Mouse (Mus musculus) kidney, adult 18-20 months (tissue): ENCODE data around the gene Btbd9.

Experiments
- DNase-seq: peaks from one replicate; pipeline ENCODE4 v3.0.0; 2021

Gene Btbd9

GRCm38 (mm10) chr17:30231483-30231882 is 344.8 kb downstream of the Btbd9 start:
- DNase-seq, result no peak

DNA sequence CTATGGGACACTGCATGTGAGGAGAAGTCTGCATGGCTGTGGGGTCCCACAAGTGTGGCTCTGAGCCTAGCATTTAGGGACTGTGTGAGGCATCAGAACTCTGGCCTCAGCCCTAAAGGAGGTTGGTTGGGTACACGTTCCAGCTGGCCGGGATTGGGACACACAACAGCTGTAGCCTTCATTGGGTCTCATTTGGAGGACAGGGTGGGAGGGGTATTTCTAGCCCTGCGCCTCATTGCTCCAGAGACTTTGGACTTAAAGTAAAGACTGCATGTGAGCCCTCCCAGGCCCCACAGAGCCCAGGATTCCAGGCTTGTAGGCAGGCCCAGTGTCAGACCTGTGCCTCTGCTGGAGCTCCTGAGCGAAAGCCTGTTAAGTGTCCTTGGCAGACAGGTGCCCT is 345.9 kb downstream of the Btbd9 start:
- no peak for DNase-seq

GRCm38 (mm10) chr17:30228439-30229215 is 347.7 kb downstream of the Btbd9 start:
- no peak for DNase-seq

DNA sequence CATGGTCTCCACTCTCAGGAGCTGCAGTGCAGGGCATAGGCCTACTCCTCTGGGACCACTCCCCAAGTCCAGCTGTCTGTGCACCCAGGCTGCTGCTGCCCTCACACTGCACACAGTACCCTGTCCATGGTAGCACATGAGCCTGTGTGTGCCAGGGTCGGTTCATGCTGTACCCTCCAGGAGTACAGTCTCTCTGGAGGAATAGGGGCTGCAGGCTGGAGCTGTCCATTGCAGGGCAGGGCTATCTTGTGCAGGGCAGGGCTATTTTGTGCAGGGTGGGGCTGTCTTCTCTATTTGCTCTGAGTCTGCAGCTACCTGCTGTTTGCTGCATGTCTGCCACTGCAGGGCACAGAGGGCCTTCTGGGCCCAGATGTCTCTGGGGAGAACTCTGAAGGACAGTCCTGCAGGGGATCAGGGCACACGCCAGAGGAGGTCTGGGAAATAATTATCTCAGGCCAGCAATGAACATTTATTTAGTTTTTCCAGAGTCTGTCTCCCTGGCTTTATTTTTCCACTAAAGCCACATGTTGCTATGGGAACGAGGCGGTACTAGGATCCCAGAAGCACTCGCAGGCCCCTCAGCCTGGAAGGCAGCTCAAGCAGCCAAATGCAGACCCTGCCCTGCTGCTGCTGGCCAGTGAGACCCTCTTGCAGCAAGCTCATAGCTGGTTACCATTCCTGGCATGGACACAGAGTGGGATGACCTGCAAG is 351.1 kb downstream of the Btbd9 start:
- no peak for DNase-seq

GRCm38 (mm10) chr17:30222837-30223236 is 353.5 kb downstream of the Btbd9 start:
- no peak for DNase-seq

GRCm38 (mm10) chr17:30222361-30222760 is 353.9 kb downstream of the Btbd9 start:
- DNase-seq, result no peak

DNA sequence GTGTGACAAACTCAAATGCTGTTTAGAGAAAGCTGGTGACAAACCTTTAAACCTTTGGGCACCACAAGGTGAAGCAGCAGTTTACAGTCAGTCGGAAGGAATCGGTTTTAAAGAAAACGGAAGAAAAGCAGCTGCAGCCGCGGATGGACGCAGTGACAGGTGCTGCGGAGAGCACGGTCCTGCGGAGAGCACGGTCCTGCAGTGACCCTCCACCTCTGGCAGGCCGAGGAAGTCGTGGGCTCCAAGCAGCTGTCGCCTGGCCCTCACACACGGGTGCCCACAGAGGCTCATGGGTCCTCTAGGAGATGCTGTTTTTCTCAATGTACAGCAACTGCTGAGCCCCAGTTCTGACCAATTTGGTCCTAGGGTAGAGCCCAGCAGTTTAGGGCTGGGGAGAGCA is 354.6 kb downstream of the Btbd9 start:
- DNase-seq, result no peak

DNA sequence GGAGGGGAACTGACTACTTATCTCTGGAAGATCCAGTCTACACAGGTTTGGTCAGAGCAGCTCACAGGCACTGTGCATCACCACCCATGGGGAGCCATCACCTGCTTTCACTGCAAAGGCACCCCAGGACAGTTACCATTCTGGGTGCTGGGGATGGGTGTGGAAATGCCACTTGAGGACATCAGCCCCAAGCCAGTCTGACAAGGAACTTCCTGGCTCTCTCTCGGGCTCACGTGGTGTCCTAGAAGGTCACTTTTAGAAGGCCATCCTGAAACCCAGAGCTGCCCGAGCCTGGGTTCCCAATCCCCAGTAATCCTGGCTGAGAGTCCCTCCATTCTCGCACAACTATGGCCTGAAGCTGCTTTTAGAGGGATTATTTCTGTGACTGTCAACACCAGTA is 360.5 kb downstream of the Btbd9 start:
- DNase-seq, result no peak

DNA sequence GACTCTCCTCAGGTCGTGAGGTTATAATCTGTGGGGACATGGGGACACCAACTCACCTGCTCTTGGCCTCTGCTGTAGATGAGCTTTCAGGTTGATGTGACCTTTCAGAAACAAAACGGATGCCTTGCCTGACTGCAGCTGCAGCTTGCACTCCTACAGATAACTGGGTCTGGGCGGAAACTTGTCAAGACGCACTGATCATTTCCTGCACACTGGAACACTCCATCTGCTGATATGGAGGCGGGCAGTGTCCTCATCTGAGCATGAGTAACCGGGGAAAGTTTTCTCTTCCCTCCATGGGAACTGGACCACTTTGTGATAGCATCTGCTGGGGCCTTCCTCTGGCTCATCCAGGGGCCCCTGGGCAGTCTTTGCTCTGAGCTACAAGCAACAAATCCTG is 361.9 kb downstream of the Btbd9 start:
- DNase-seq, result no peak

- DNase-seq, result no peak
These were observed 362.9 kb downstream of the Btbd9 start for GRCm38 (mm10) chr17:30213371-30213770.

DNA sequence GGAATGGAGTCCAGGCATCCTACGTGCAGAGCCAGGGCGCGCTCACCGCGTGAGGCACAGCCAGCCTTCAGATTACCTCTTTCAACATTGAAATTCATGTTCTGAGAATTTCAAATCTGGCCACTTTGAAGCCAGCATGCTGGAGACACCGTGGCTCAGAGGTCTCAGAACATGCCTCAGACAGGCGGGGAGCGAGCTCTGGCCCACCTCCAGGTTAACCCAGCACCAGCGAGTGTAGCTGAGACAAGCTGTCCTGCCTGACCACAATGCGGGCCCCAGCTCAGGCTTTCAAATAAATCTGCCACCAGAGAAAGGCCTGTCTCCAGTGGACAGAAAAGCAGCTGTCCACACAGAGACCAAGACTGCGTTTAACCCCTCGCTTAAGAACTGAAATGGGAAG is 363.6 kb downstream of the Btbd9 start:
- DNase-seq, result no peak

GRCm38 (mm10) chr17:30210936-30211335 is 365.4 kb downstream of the Btbd9 start:
- peak; percentile 45 for DNase-seq

DNA sequence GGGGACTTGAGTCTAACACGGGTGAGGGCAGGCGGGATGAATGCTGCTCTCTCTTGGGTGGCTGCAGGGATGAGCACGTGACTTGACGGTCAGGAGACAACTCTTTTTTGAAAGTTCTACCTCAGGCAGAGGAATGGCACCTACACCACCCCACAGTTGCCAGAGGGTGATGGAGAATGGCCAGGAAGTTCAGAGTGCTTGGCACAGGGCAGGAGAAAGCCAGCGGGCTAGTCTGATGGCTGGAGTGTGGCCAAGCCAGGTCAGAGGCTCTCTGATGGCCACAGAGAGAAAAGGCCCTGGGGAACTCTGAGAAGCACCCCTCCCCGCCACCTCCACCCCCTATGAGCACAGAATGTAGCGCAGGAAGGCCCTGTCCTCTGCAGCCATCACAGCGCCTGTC is 366.0 kb downstream of the Btbd9 start:
- DNase-seq, result no peak

- DNase-seq, result no peak
These were observed 371.0 kb downstream of the Btbd9 start for GRCm38 (mm10) chr17:30205062-30205825.

- DNase-seq, result no peak
These were observed 376.0 kb downstream of the Btbd9 start for GRCm38 (mm10) chr17:30200283-30200682.

GRCm38 (mm10) chr17:30199374-30200247 is 376.7 kb downstream of the Btbd9 start:
- no peak for DNase-seq

DNA sequence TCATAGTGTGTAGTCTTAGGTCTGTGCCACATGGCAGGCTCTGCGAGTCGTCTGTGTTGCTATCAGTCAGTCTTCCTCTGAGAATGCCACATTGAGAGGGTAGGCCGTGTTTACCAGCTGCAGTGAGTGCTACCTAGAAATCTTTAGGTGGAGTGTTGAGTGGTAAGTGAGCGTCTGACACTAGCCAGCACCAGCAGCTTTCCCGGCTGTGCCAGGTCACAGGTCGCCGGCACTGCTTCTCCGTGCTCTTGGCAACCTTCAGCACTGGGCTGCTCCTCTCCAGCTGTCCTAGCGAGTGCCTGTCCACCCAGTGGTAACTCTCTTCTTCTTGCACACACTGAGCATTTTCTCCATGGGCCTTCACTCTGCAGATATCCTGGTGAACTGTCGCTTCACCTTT is 377.9 kb downstream of the Btbd9 start:
- no peak for DNase-seq

GRCm38 (mm10) chr17:30197280-30198030 is 378.8 kb downstream of the Btbd9 start:
- no peak for DNase-seq

DNA sequence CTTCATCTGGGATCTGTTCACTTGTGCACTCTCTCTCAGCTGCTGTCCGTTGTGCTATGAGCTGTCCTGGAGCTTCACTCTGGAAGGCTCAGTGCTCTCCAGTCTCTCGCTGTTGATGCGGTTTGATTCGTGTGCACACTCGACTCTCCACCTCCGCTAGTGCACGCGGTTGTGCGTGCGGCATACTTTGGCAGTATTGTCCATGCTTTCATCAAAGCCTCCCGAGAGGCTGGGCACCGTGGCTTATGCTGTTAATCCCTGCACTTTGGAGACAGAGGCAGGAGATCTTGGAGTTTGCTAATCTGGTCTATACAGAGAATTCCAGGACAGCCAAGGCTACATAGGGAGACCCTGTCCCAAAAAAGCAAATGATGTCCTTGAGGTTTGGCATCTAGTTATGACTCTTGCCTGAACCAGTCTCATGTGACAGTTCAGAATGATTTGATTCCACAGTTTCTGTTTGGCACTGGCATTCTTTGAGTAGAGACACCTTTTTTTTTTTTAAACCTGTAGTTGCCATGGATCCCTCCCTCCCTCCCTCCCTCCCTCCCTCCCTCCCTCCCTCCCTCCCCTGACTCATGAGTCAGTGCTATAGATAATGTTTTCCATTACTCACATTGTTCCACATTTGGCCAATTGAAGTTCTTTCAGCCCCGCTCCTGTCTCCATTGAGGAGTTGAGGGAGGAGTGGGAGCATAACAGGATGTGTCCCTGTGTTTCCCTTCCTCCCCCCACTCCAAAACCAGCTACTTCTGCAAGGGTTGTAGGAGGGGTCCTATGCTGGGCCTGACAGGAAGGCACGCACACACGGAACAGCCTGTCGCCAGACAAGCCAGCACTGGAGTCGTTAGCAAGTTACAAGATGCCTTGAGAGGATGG is 379.6 kb downstream of the Btbd9 start:
- no peak for DNase-seq

DNA sequence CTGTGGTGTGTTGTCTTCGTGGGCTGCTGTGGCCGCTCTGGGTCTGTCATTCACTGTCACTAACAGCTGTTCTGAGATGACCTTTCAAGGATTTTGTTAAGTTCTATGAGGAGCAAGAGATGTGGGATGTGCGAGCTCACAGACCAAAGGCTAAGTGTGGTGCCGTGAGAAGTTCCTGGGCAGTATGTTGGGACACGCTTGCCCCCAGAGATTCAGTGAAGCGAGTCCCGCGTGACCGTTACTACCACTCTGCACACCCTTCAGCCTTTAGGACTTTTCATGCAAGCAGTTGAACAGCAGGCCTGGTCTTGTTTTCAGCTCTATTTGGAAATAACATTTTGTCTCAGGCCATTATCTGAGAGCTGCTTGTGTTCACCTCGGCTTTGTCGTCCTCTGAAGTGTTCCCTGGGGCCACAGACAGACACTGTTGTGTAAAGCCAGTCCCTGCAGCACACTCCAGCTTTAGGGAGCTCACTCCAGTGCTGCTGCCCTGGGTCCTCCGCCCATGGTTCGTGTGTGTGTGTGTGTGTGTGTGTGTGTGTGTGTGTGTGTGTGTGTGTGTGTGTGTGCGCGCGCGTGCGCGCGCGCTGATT is 380.6 kb downstream of the Btbd9 start:
- DNase-seq, result no peak
